Mouse (Mus musculus) CH12F3 (cell line): ENCODE results near the gene Zyg11a.
"Not testable (repeated sequence)": the region's sequence is repeated elsewhere in the genome, so short reads cannot be mapped to it uniquely, and the experiment has no call there.

Experiments
- in situ Hi-C: fragments of 300-500 bp; cut with MboI; formaldehyde crosslinking; loops from 2 replicates; pipeline ENCODE4 v1.14.3; 2020; ENCODE audit warnings: low sequenced_read_pairs

Zyg11a gene

DNA sequence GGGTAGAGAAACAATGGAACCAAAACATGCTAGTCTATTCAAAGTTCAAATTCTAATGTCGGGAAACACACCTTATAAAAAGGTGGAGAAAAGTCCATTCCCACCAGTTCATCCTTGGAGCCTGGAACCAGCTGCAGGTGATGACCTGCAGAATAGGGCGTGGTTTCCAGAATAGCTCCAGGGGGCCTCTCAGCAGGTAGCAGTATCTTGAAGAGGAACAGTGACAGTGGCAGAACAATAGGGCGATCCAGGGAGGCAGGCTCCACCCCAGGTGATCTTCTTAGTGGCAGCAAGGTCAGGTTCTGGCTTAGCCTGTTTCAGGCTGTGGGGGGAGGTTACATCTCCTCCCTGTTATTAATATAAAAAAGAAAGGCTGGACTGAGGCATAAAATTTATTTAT is 72.3 kb downstream of the Zyg11a start:
- in situ Hi-C loops, result not testable (repeated sequence)

DNA sequence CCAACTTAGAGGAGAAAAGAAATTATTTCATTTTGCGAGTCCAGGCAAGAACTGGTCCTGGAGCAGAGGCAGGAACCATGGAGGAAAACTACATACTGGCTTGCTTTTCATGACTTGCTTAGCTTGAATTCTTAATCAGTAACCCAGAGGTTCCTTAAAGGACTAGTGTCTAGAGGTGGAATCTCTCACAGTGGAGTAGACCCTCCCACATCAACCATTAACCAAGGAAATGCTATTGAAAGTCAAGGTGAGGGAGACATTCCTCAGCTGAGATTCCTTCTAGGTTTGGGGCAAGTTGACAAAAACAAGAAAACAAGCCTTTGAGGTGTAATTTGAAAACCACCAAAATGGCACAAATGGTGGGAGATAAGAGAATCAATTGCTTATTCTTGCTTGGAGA is 73.0 kb downstream of the Zyg11a start, which contains the start of gene Scp2:
Gene Scp2, minus strand, starts transcription at position 119 of the 400 bp plus-strand sequence.
- in situ Hi-C loops, result no loop called here

DNA sequence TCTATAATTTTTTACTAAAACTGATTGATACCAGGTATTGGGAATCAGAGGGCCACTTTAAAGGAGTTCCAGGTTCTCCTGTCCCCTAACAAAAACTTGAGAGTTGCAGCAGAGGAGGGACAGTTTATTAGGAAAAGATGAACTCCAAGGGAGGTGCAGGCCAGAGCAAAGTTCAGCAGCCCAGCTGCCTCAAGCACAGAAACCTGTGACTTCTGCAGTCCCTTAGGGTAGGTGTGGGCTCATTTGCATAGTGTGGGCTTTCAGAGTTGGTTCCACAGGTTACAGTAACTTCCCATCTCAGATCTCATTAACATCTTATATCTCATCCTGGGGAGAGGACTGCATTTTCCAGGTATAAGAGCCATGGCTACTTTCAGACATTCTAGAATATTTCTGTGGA is 74.1 kb downstream of the Zyg11a start:
- in situ Hi-C loops, result no loop called here

DNA sequence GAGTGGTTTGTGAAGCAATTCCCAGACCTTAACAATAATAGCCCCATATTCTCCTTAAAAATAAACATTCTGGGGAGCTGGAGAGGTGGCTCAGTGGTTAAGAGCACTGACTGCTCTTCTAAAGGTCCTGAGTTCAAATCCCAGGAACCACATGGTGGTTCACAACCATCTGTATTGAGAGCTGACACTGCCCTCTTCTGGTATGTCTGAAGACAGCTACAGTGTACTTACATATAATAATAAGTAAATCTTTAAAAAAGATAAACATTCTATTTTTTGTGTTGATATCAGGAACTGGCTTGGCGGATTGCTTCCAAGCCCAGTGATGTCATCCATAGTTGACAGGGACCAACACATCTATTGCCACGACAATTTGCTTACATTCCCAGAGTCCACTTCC is 74.7 kb downstream of the Zyg11a start:
- in situ Hi-C loops, result not testable (repeated sequence)

DNA sequence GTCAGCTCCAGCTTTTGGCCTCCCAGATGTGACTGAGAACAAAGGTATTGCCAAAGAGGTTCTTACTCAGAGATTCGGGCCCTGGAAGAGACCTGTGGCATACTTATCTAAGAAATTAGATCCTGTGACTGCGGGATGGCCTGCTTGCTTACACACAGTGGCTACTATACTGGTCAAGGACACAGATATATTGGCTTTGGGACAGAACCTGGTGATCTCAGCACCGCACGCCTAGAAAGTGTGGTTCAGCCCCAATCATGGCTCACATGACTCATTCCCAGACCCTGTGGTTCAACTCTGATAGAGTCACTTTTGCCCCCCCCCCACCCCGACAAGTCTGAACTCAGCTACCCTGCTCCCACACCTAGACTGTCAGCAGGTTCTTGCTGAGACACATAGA is 80.9 kb downstream of the Zyg11a start:
- in situ Hi-C loops, result no loop called here
